Mouse (Mus musculus) heart, adult 8-10 months (tissue): Measurements from ENCODE around the gene Tmprss3. TPM values are rescaled to one million over a fixed set of nuclear protein-coding genes. Genes with fewer than 3 reads are reported as not detected.

Experiments used
- DNase-seq: peaks from one replicate; pipeline ENCODE4 v3.0.0; 2022; ENCODE audit warnings: low spot score
- total RNA-seq, 4 experiments: library from RNA; stranded (reverse); gene quantifications; 2 replicates each; pipeline ENCODE4 v1.2.4; 2022

The Tmprss3 gene
- total RNA-seq, 4 experiments from 2014 or later = not detected

- no peak for DNase-seq
Observed at GRCm38 (mm10) chr17:31136821-31137220, 62.0 kb downstream of the Tmprss3 start.

- no peak for DNase-seq
Observed at GRCm38 (mm10) chr17:31136291-31136690, 62.5 kb downstream of the Tmprss3 start.

GRCm38 (mm10) chr17:31134913-31135312 is 63.9 kb downstream of the Tmprss3 start:
- no peak for DNase-seq

- DNase-seq = no peak
Observed at GRCm38 (mm10) chr17:31133776-31134175, 65.0 kb downstream of the Tmprss3 start.

GRCm38 (mm10) chr17:31131269-31131821 is 67.4 kb downstream of the Tmprss3 start:
- no peak for DNase-seq

GRCm38 (mm10) chr17:31129452-31129851 is 69.3 kb downstream of the Tmprss3 start, which contains the start of gene Tff3:
TSS of gene Tff3 (minus strand) at chr17:31129646.
- DNase-seq = no peak

Other genes starting within 250 kb of the Tmprss3 start
- not detected for gene Umodl1, start 244.3 kb downstream of the Tmprss3 start, total RNA-seq
- 1 to 10 TPM; 3.7 to 6.9 (median 6.5) TPM for gene Abcg1, start 141.3 kb downstream of the Tmprss3 start, total RNA-seq
- gene Tff3, start 69.3 kb downstream of the Tmprss3 start, total RNA-seq = not detected
- gene Tff2, start 54.7 kb downstream of the Tmprss3 start, total RNA-seq = not detected
- not detected for gene Tff1, start 33.7 kb downstream of the Tmprss3 start, total RNA-seq
- gene Ubash3a, start 8.9 kb upstream of the Tmprss3 start, total RNA-seq = under 1 TPM in 2 of 4 experiments, not detected in 2; 0.11 to 0.19 TPM
- gene Rsph1, start 78.4 kb upstream of the Tmprss3 start, total RNA-seq = 1 to 10 TPM in 2 of 4 experiments, under 1 TPM in 2; 0.59 to 1.3 (median 0.91) TPM
- gene Slc37a1, start 87.8 kb upstream of the Tmprss3 start, total RNA-seq = 10 to 100 TPM in 2 of 4 experiments, 1 to 10 TPM in 2; 7.9 to 11.9 (median 10.0) TPM
- gene Pde9a, start 187.2 kb upstream of the Tmprss3 start, total RNA-seq = 1 to 10 TPM; 3.1 to 5.5 (median 4.2) TPM